Mouse (Mus musculus): ENCODE results near the gene Stk40.

DNA sequence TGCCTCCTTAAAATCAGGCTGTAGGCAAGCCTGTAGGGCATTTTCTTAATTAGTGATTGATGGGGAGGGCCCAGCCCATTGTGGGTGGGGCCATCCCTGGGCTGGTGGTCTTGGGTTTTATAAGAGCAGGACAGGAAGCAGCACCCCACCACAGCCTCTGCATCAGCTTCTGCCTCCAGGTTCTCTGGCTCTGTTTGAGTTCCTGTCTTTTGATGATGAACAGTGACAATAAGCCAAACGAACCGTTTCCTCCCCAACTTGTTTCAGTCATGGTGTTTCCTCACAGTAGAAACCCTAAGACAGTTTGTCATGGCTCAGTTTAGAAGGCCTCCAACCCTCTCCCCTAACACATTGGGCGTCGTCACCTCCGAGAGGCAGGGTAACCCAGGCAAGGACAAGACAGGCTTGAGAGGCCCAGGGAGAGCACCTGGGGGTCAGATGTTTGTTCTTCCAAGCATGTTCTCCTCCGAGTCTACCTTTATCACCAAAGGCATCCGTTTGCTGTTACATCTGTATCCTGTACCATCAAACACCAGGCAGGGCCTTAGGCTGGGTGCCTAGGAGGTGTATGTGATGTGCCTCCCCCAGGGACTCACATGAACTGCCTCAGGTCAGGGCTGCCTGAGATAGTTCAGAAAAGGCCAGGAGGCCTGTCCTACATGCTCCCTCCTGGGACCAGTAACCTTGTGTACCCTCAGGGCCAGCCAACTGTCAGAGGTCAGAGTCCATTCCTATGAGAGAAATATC is 13.5 kb upstream of the Stk40 start:
- TF ChIP-seq CTCF (IDR thresholded peaks at IDR 0.05; ENCODE audit: borderline replicate concordance, insufficient read depth, low read length), result no peak
- TF ChIP-seq POLR2A (IDR thresholded peaks at IDR 0.05; ENCODE audit: low read depth, low read length), result no peak
